Mouse (Mus musculus) gastrocnemius, adult 18-20 months (tissue): ENCODE measurements around the gene Rps15a. TPM values are rescaled to one million over a fixed set of nuclear protein-coding genes. Genes with fewer than 3 reads are reported as not detected.

Experiments used
- DNase-seq: peaks from one replicate; pipeline ENCODE4 v3.0.0; 2021; ENCODE audit warnings: low spot score
- long read RNA-seq, 2 experiments: library from polyadenylated mRNA; stranded (forward); transcript quantifications; one replicate each; pipeline ENCODE4 v2.0.0; 2021
- total RNA-seq, 2 experiments: library from RNA; stranded (reverse); gene quantifications; 2 replicates each; pipeline ENCODE4 v1.2.3; 2021

Rps15a gene
- total RNA-seq, result 100 to 1,000 TPM; 395 to 447 TPM
- long read RNA-seq, experiment 1, full-length matches to known transcripts, result 201 of 207 reads
- long read RNA-seq, experiment 1, partial matches to known transcripts, result 3 of 207 reads
- long read RNA-seq, experiment 1, other reads (novel, unspliced or antisense), result 3 of 207 reads
- long read RNA-seq, experiment 2, full-length matches to known transcripts, result 159 of 163 reads
- long read RNA-seq, experiment 2, partial matches to known transcripts, result 3 of 163 reads
- long read RNA-seq, experiment 2, other reads (novel, unspliced or antisense), result 1 of 163 reads

DNA sequence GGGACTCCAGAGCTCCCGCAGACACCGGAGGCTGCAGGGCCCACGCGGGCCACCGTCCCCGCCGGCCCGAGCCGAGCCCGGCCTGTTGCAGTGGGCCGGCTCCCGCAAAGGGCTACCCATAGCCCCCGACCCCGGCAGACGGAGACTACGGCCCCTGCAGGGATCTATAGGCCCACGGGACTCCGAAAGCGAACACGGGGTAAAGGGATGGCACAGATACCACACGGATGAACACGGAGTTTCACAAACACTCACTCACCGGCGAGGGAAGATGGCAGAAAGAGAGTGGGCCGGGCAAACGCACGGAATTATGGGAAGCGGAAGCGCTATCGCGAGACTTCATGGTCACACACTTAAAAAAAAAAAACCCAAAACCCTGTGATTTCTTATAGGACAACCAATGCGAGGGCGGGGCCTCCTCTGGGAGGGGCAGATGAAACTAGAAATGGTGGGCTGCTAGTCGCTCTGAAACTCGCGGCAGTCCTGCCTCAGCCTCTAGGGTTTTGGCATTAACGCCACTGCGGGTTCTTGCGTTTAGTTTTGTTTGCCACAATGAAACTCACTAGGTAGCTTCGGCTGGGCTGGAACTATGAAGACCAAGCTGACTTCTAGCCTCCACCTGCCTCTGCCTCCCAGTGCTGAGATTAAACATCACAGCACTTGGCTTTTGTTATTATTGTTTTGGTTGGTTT, at the start of gene Rps15a:
Rps15a (minus strand) TSS at position 312 of the 692 bp plus-strand sequence.
- DNase-seq, result peak; percentile 96

DNA sequence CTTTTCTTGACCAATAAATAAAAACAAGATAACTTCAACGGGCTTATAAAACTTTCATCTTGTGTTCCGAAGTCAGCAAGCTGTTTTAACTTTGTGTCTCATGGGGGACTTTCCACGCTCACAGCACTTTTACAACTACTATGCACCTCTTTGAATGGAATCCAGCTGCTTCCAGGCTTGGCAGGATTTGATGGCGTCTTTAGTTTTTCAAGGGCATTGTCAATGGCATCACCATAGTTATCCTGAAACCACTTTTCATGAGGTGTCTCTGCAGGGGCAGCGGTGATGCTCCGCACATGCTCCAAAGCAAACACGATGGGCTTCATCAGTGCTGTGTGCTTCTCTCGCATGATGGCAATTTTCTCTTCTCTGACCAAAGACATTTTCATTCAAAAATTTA, 47.0 kb upstream of the Rps15a start:
- no peak for DNase-seq

DNA sequence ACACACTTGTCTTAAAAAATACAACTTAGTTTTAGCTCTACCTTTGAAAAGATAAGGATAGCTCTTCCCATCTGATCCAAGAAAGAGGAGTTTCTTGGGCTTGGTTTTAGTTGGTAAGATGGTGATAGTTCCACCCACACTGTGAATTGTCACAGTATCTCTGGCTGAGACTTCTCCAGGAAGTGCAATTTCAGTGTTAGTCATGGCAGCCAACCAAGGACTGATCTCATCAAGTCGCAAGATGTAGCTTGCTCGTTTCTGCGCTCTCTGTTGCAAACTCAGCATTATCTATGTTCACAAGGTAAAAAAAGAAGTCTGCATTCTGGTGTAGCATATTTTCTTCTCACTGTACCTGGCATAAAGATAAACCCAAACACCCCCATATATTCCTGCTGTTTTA, 44.1 kb upstream of the Rps15a start:
- no peak for DNase-seq

DNA sequence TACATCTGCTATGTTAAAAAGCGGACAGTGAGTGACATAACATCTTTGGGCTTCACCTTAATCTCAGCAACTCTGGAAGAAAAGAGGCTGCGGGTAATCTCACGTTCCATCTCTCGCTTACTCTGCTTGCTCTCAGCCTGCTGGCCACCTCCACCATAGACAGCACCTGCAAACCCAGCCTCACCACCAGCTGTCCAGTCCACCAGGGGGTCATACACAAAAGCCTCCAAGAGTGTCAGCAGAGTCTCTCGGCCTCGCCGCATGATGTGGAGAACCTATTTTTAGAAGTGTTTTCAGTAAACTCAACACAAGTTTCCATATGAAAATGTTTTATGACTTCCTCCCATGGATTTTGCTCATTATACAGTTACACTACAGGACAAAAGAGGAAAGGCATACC, 40.5 kb upstream of the Rps15a start:
- DNase-seq, result no peak

- DNase-seq, result no peak
Observed at GRCm38 (mm10) chr7:118154150-118154549, 38.2 kb upstream of the Rps15a start.

GRCm38 (mm10) chr7:118143602-118144001, 27.6 kb upstream of the Rps15a start:
- no peak for DNase-seq

GRCm38 (mm10) chr7:118143123-118143522, 27.1 kb upstream of the Rps15a start:
- no peak for DNase-seq

GRCm38 (mm10) chr7:118141271-118141670, 25.3 kb upstream of the Rps15a start:
- DNase-seq, result no peak

- no peak for DNase-seq
Observed at GRCm38 (mm10) chr7:118135128-118135527, 19.1 kb upstream of the Rps15a start.

DNA sequence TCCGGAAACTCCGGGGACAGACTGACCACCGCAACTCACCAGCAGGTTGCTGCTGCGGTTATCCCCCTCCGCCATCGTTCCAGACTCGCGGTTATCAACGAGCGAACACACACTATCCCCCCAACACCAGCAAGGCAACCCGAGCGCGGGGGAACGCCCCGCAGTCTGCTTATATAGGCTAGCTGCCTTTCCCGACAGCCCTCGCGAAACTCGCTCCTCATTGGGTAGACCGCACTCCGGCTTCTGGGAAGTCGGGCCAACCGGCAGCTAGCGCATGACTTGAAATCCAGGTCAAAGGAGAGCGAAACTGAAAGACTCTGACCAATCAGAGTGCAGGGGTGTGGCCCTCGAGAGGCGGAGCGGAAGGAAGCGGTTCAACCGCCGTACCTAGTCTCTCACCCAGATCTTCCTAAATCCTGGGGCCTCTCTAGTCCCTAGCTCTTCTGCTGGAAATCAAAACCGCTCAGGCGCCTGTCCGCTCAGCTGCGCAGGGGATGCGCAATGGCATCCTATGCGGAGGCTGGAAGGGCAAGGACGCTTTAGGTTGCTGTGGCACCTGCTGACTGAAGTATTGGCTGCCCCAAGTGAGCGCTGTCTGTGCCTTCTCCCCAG, 13.5 kb upstream of the Rps15a start, which contains the start of gene Arl6ip1:
Arl6ip1 (minus strand) TSS at position 233 of the 612 bp plus-strand sequence.
- DNase-seq, result peak; percentile 98

DNA sequence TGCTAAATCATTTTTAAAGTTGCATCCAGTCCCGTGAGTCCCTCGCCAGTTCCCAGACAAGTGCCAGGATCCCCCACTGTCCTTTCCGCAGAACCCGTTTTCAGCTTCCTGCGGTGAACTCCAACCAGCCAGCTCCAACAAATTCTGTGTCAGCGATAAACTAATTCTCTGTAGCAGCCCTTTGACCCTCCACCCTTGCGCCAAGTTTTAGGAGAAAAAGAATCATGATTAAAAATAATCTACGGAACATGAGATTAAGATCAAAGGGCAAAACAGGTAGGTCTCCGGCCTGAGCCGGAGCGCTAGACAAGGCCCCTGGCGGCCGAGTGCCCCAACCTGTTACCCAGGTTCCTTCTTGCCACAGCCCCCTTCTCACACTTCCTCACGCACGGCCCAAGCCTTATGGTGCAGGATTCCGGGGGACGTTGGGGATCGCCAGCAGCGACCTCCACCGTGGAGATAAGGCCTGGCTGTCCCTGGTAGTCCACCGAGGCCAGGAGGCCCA, 13.0 kb upstream of the Rps15a start:
- DNase-seq, result no peak

DNA sequence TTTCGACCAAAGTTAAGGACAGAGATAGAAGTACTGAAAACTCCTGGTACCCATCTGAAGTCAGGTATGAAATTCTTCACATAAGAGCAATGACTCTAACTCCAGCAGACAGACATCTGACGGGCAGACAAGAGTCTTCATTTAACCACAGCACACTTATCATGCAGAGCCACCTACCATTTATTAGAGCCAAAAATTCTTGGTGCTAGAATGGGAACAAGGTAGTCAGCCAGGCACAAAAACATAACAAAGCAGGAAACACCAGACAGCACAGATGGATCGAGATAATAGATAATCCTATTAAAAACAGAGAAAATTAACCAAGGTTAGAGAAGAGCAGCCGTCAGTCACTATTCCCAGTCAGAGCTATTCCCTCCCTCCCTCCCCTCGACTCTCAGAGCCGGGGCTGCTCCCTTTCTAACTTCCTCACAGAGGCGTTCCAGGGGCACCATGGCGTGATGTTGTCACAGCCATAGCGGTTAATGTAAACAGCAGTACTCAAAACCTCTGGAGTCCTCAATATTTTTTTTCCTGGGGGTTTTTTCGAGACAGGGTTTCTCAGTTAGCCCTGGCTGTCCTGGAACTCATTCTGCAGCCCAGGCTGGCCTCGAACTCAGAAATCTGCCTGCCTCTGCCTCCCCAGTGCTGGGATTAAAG, 10.4 kb upstream of the Rps15a start:
- no peak for DNase-seq

DNA sequence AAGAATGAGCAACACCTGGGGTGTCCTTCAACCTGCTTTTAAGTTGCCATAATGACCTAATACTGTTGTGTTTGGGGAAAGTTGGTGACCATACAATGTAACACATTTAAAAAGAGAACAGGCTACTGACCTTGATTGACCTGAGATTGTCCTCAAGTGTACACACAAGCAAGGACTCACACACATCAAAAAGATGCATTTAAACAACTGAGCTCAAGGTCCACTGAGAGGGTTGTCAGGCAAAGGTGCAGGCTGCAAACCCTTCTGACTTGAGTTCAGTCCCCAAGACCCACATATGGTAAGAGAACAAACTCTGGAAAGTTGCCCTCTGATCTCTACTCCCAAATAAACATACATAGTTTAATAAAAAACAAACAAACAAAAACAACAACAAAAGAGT, 9.7 kb upstream of the Rps15a start:
- no peak for DNase-seq

DNA sequence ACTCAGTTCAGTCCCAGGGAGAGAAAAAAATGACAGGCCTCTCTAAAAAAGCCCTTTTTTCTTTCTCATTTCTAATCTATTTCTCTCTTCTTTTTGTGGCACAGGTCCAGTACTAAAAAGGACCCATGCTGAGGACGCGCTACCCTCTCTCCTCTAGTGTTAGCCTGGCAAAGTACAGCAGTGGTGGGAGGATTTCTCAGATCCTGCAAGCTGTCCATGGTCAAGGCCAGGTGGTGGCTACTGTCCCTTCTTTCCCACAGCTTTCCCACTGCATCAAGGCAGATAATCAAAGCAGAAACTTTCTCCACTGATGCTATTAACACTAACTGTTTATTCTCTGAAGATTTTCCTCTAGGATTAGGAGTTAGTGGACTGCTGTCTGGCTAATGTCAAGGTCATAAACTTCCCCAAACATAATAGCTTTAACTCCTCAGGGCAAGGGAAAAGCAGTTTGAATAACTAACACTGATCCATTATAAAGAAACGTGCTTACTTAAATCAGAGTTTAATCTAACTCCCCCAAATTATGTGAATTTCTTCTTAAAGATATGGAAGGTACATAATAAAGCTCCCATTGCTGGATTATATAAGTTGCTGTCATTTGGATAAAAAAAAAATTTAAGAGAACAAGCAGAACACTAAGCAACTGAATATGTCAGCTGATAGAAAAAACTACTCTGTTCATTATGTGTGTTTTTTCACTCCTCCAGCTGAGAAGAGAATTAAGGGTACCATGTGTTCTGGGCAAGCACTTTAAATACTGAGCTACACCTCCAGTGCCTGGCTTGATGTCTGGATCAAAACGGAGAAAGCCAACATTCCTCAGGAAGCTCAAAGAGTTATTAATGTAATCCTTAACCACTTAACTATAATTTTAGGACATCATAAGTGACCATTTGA, 7.8 kb upstream of the Rps15a start:
- no peak for DNase-seq

- DNase-seq, result no peak
Observed at GRCm38 (mm10) chr7:118122235-118122634, 6.2 kb upstream of the Rps15a start.

DNA sequence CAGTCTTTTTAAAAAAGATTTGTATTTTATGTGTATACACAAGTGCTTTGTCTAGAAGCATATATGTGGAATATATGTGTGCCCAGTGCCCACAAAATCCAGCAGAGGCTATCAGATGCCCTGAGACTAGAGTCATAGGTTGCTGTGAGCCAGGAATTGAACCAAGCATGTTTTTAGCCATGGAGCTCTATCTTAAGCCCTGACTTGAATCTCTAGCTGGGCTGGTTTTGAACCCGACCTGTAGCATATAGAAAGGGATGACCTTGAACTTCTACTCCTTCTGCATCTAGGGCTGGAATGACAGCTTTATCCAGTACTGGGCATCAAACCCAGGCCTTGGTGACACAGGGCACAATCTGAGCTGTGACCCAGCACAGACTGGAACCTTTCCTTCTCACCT, 4.7 kb upstream of the Rps15a start:
- no peak for DNase-seq

GRCm38 (mm10) chr7:118119946-118120345, 4.0 kb upstream of the Rps15a start:
- no peak for DNase-seq

GRCm38 (mm10) chr7:118119142-118119541, 3.2 kb upstream of the Rps15a start:
- DNase-seq, result no peak

DNA sequence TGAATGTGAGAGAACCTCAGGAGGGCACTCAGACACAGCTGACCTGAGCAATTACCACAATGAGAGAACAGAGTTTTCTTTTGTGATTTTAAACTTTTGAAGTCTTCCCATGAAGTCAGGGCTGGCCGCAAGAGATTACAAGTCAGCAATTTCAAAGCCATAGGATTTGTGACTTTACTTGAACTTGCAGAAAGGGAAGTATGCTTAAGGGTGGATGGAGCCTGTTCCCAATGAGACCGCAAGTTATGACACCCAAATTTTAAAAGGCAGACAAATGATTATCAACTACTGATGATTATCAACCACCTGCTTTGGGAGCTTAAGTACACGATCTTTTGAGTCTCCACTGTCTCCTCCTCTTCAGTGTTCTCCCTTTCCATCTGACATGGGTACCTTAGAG, 2.4 kb upstream of the Rps15a start:
- no peak for DNase-seq

- DNase-seq, result no peak
Observed at GRCm38 (mm10) chr7:118117539-118118210, 1.7 kb upstream of the Rps15a start.
